Mouse (Mus musculus): Measurements from ENCODE around the gene Ccdc175.
A peak's percentile ranks its signal among the peaks of the same experiment; 100 is the strongest.

The Ccdc175 gene

GRCm38 (mm10) chr12:72102776-72103175, 82.1 kb downstream of the Ccdc175 start:
- no peak for DNase-seq (ENCODE audit: extremely low spot score)

GRCm38 (mm10) chr12:72096966-72097365, 87.9 kb downstream of the Ccdc175 start:
- no peak for DNase-seq (ENCODE audit: extremely low spot score)

- no peak for DNase-seq (ENCODE audit: extremely low spot score)
These were observed 95.0 kb downstream of the Ccdc175 start for GRCm38 (mm10) chr12:72089802-72090201.

GRCm38 (mm10) chr12:72086166-72086825, 98.5 kb downstream of the Ccdc175 start:
- no peak for DNase-seq (ENCODE audit: extremely low spot score)

GRCm38 (mm10) chr12:72085329-72086165, 99.3 kb downstream of the Ccdc175 start, which contains the start of the genes L3hypdh and Jkamp:
L3hypdh (minus strand) TSS chr12:72085439.
Jkamp (plus strand) TSS chr12:72085589.
- peak; percentile 100 for DNase-seq (ENCODE audit: extremely low spot score)

GRCm38 (mm10) chr12:72085024-72085328, 99.9 kb downstream of the Ccdc175 start:
- no peak for DNase-seq (ENCODE audit: extremely low spot score)

- DNase-seq (ENCODE audit: extremely low spot score), result no peak
These were observed 100.4 kb downstream of the Ccdc175 start for GRCm38 (mm10) chr12:72084261-72085023.

- no peak for DNase-seq (ENCODE audit: extremely low spot score)
These were observed 101.6 kb downstream of the Ccdc175 start for GRCm38 (mm10) chr12:72083265-72083664.

- DNase-seq (ENCODE audit: extremely low spot score), result peak; percentile 38
These were observed 102.5 kb downstream of the Ccdc175 start for GRCm38 (mm10) chr12:72082370-72082769.

GRCm38 (mm10) chr12:72081961-72082360, 102.9 kb downstream of the Ccdc175 start:
- DNase-seq (ENCODE audit: extremely low spot score), result no peak

GRCm38 (mm10) chr12:72078248-72078647, 106.6 kb downstream of the Ccdc175 start:
- no peak for DNase-seq (ENCODE audit: extremely low spot score)

- peak; percentile 90 for DNase-seq (ENCODE audit: extremely low spot score)
These were observed 114.2 kb downstream of the Ccdc175 start, which contains the start of gene Gpr135 for GRCm38 (mm10) chr12:72070327-72071269. Gpr135 (minus strand) TSS chr12:72071125.

GRCm38 (mm10) chr12:72069626-72070326, 115.1 kb downstream of the Ccdc175 start:
- DNase-seq (ENCODE audit: extremely low spot score), result no peak

- no peak for DNase-seq (ENCODE audit: extremely low spot score)
These were observed 127.0 kb downstream of the Ccdc175 start for GRCm38 (mm10) chr12:72057780-72058179.

GRCm38 (mm10) chr12:72053851-72054250, 131.0 kb downstream of the Ccdc175 start:
- DNase-seq (ENCODE audit: extremely low spot score), result no peak

- peak; percentile 22 for DNase-seq (ENCODE audit: extremely low spot score)
These were observed 131.5 kb downstream of the Ccdc175 start for GRCm38 (mm10) chr12:72053303-72053702.

- no peak for DNase-seq (ENCODE audit: extremely low spot score)
These were observed 132.3 kb downstream of the Ccdc175 start for GRCm38 (mm10) chr12:72052571-72052970.
